Mouse (Mus musculus): Measurements from ENCODE around the gene Ccdc85c.

The Ccdc85c gene

GRCm38 (mm10) chr12:108274661-108275507 lies at the start of gene Ccdc85c:
Gene Ccdc85c (minus strand): TSS chr12:108275425.
- DNase-seq = peak; percentile 63

GRCm38 (mm10) chr12:108320096-108320495 lies 44.9 kb upstream of the Ccdc85c start:
- DNase-seq = no peak

GRCm38 (mm10) chr12:108318499-108318898 lies 43.3 kb upstream of the Ccdc85c start:
- no peak for DNase-seq

- no peak for DNase-seq
These were observed 42.7 kb upstream of the Ccdc85c start for GRCm38 (mm10) chr12:108317826-108318430.

- DNase-seq = no peak
These were observed 42.0 kb upstream of the Ccdc85c start for GRCm38 (mm10) chr12:108317201-108317738.

- no peak for DNase-seq
These were observed 41.4 kb upstream of the Ccdc85c start for GRCm38 (mm10) chr12:108316655-108317054.

- DNase-seq = no peak
These were observed 40.6 kb upstream of the Ccdc85c start for GRCm38 (mm10) chr12:108315818-108316217.

GRCm38 (mm10) chr12:108313244-108313772 lies 38.1 kb upstream of the Ccdc85c start:
- DNase-seq = no peak

GRCm38 (mm10) chr12:108312432-108312851 lies 37.2 kb upstream of the Ccdc85c start:
- no peak for DNase-seq

- no peak for DNase-seq
These were observed 36.6 kb upstream of the Ccdc85c start for GRCm38 (mm10) chr12:108311741-108312290.

- no peak for DNase-seq
These were observed 35.3 kb upstream of the Ccdc85c start for GRCm38 (mm10) chr12:108310456-108311027.

GRCm38 (mm10) chr12:108310041-108310440 lies 34.8 kb upstream of the Ccdc85c start:
- no peak for DNase-seq

- no peak for DNase-seq
These were observed 34.0 kb upstream of the Ccdc85c start for GRCm38 (mm10) chr12:108309116-108309794.

GRCm38 (mm10) chr12:108308363-108308856 lies 33.2 kb upstream of the Ccdc85c start:
- DNase-seq = no peak

GRCm38 (mm10) chr12:108307553-108307952 lies 32.3 kb upstream of the Ccdc85c start:
- no peak for DNase-seq

GRCm38 (mm10) chr12:108305812-108306794 lies 30.9 kb upstream of the Ccdc85c start, which contains the start of gene Hhipl1:
Gene Hhipl1 (plus strand): TSS chr12:108306270.
- DNase-seq = no peak

- DNase-seq = no peak
These were observed 29.9 kb upstream of the Ccdc85c start for GRCm38 (mm10) chr12:108305172-108305571.

- no peak for DNase-seq
These were observed 28.6 kb upstream of the Ccdc85c start for GRCm38 (mm10) chr12:108303778-108304365.

- no peak for DNase-seq
These were observed 25.8 kb upstream of the Ccdc85c start for GRCm38 (mm10) chr12:108301006-108301405.

- no peak for DNase-seq
These were observed 21.8 kb upstream of the Ccdc85c start for GRCm38 (mm10) chr12:108297033-108297432.

All from cerebellum, adult 11 months (tissue).